Mouse (Mus musculus): ENCODE results near the gene Tac1. TPM values are rescaled to one million over a fixed set of nuclear protein-coding genes. Genes with fewer than 3 reads are reported as not detected.
"Not testable (repeated sequence)": the region's sequence is repeated elsewhere in the genome, so short reads cannot be mapped to it uniquely, and the experiment has no call there.

Tac1 gene
- polyA plus RNA-seq, 1 experiment: not detected

DNA sequence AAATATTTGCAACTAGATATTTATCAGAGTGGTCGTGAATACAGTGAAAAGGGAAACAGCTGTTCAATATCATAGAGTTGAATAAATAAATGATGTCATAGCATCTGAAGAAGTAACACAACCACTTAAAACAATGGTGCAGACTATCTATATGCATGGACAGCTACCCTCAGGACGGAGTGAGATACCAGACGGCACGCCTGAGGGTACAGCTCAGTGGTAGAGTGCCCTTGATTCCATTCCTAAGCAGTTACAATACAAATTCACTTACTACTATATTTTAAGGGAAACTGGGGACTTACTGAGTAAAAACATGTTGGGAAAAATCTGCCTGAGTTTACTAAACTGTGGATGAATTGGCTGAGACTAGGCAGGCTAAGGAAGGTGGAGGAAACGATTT, 43.7 kb downstream of the Tac1 start:
- H3K4me1 ChIP-seq (ENCODE audit: control insufficient read depth): no peaks in the 10 kb centered on the region
- no peaks in the 10 kb centered on the region for H3K36me3 ChIP-seq (ENCODE audit: control insufficient read depth)
- no peaks in the 10 kb centered on the region for H3K9me3 ChIP-seq (ENCODE audit: control insufficient read depth, low read length)
- no peaks in the 10 kb centered on the region for H3K27me3 ChIP-seq (ENCODE audit: control insufficient read depth)
- no peak overlapping the region for H3K4me3 ChIP-seq (replicated peaks)
- TF ChIP-seq TAL1 (IDR thresholded peaks at IDR 0.05; ENCODE audit: low read length): no peak
- TF ChIP-seq GATA1 (IDR thresholded peaks at IDR 0.05; ENCODE audit: low read length): no peak

DNA sequence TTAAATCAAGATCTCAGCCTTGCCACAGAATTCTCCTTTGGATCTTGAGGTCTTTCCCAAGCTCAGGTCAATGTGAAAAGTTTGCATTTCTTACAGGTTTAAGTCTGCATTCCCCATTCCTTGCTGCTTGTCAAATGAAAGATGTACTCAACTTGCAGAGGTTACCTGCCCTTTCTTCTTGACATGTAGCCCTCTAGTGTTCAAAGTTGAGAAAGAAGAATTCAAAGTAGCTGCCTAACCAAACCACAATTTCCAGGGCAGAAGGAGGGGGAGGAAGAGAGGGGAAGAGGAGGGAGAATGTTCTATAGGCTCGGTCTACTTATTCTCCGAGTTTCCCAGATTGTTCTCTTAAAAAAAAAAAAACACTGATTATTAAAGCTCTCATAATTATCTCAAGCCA, 45.5 kb downstream of the Tac1 start:
- Histone ChIP-seq H3K36me3 (ENCODE audit: control insufficient read depth) (no peaks in the 10 kb centered on the region), H3K4me1 (ENCODE audit: control insufficient read depth) (no peaks in the 10 kb centered on the region), H3K27me3 (ENCODE audit: control insufficient read depth) (no peaks in the 10 kb centered on the region), H3K4me3 (replicated peaks) (no peak overlapping the region), H3K9me3 (ENCODE audit: control insufficient read depth, low read length) (no peaks in the 10 kb centered on the region)
- TF ChIP-seq GATA1 (IDR thresholded peaks at IDR 0.05; ENCODE audit: low read length) (no peak), TAL1 (IDR thresholded peaks at IDR 0.05; ENCODE audit: low read length) (no peak)

DNA sequence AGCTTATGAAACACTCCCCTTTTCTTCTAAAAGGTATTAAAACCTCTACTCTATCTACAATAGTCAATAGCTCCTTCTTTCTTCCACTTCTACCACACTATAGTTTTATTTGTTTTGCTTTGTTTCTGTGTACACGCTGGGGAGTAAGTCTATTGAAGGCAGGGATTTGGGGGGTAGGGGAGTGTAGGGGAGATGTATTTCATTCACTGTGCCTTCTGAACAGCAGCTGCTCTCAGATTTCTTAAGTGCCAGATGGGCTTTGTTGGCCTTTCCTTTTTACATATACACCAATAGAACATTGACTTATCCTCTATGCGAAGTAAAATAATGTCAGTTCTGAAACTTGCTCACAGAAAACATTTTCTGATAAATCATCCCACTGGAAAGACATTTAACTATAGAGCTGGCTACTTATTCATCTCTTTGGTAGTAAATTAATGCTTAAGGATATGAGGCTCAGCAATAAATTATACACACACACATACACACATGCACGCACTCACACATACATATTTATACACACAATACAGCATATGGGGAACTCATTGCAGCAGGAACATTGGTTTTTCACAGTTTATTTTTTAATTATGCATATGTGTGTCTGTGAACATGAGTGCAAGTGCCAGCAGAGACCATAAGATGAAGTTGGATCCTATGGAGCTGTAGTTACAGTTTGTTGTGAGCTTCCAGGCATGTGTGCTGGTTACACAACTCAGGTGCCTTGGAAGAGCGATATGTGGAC, 46.8 kb downstream of the Tac1 start:
- Histone ChIP-seq H3K9me3 (ENCODE audit: control insufficient read depth, low read length) (no peaks in the 10 kb centered on the region), H3K27me3 (ENCODE audit: control insufficient read depth) (no peaks in the 10 kb centered on the region), H3K4me3 (replicated peaks) (no peak overlapping the region), H3K36me3 (ENCODE audit: control insufficient read depth) (no peaks in the 10 kb centered on the region), H3K4me1 (ENCODE audit: control insufficient read depth) (no peaks in the 10 kb centered on the region)
- TF ChIP-seq GATA1 (IDR thresholded peaks at IDR 0.05; ENCODE audit: low read length) (no peak), TAL1 (IDR thresholded peaks at IDR 0.05; ENCODE audit: low read length) (no peak)

DNA sequence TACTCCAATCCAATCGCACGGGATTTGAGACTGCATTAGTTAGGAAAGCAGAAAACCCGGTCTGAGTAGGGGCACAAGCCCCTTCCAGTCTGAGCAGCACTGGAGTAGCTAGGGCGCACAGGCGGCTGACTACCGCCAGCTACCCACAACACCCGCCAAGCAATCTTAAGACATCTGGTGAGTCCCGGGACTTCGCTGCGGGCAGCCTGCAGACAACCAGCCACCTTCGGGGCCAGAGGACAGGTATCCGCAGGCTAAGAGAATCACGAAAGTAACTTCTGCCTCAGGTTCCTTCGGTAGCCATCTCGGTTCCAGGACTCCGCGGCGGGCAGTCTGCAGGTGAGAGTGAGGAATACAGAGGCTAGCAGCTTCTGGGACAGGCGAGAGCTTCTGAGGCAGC, 59.0 kb downstream of the Tac1 start:
- not testable (repeated sequence) for H3K4me1 ChIP-seq (ENCODE audit: control insufficient read depth); H3K4me3 ChIP-seq (replicated peaks); H3K27me3 ChIP-seq (ENCODE audit: control insufficient read depth); H3K36me3 ChIP-seq (ENCODE audit: control insufficient read depth); H3K9me3 ChIP-seq (ENCODE audit: control insufficient read depth, low read length)

Other genes starting within 250 kb of the Tac1 start
- gene Asns, start 138.4 kb downstream of the Tac1 start, polyA plus RNA-seq (2012): 3.5 and 4.7 TPM in 2 replicates

Data from erythroblast, embryonic 14.5 days (primary cell).